Mouse (Mus musculus) lung, embryonic 16.5 days (tissue): ENCODE measurements at regions not wholly inside any gene's neighbourhood (a gene's known extent, or its start where the extent isn't known, plus 50 kb on each side); places are given as distances from the start of the nearest gene placed in this dataset.

Experiments
- ATAC-seq: fragments of 200-750 bp; cut with Nextera tagmentation; 2 replicates; pipeline ENCODE4 v1.8.0; 2017; ENCODE audit warnings: low read depth, mild to moderate bottlenecking, moderate library complexity
- H3K27ac ChIP-seq: fragments of 300-500 bp; sonication (generic); 2 replicates; pipeline ENCODE4 v1.5.1; 2014; ENCODE audit warnings: mild to moderate bottlenecking, control low read depth, low read length
- H3K27me3 ChIP-seq: fragments of 300-500 bp; sonication (generic); 2 replicates; pipeline ENCODE4 v1.6.1; 2014; ENCODE audit warnings: low read depth, low read length, mixed read lengths; ENCODE audit not compliant: control insufficient read depth, insufficient read depth
- H3K36me3 ChIP-seq: fragments of 300-500 bp; sonication (generic); 2 replicates; pipeline ENCODE4 v1.6.1; 2014; ENCODE audit warnings: low read length; ENCODE audit not compliant: control insufficient read depth, insufficient read depth
- H3K4me1 ChIP-seq: fragments of 300-500 bp; sonication (generic); replicated peaks from 2 replicates; pipeline ENCODE4 v1.6.1; 2014; ENCODE audit warnings: low read length, mixed read lengths; ENCODE audit not compliant: control insufficient read depth, insufficient read depth
- H3K4me2 ChIP-seq: fragments of 300-500 bp; sonication (generic); 2 replicates; pipeline ENCODE4 v1.6.1; 2014; ENCODE audit warnings: low read depth, low read length, control low read depth
- H3K4me3 ChIP-seq: fragments of 300-500 bp; sonication (generic); 2 replicates; pipeline ENCODE4 v1.5.1; 2014; ENCODE audit warnings: mild to moderate bottlenecking, low read length, control low read depth
- H3K9ac ChIP-seq: fragments of 300-500 bp; sonication (generic); 2 replicates; pipeline ENCODE4 v1.6.1; 2014; ENCODE audit warnings: low read length, control low read depth
- H3K9me3 ChIP-seq: fragments of 300-500 bp; sonication (generic); 2 replicates; pipeline ENCODE4 v1.6.1; 2016; ENCODE audit warnings: low read length; ENCODE audit not compliant: control insufficient read depth
- WGBS: fragments of 180-500 bp; shearing (Covaris S2); extraction: QIAGEN DNeasy Blood & Tissue Kit; methylation state at CpG from one replicate; pipeline ENCODE4 v1.1.7; 2014; 5-methylcytosine and 5-hydroxymethylcytosine counted together

DNA sequence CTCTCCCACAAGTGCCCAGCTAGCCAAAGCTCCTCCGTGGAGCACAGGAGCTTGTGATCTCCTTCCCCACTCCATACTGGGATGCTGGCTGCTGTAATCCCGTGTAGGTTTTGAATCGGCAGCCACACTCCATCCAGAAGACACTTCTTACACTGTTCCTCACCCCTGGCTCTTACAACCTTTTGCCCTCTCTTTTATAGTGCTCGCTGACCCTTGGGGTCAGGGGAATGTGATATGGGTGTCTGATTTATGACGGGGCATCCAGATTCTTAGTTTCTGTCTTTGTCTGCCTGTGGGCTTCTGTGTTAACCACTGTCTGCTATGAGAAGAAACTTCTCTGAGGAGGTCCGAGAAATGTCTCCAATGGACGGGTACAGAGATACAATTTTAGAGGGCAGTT lies 216.3 kb upstream of the Prickle1 start:
- Histone ChIP-seq H3K4me1 (0 out of 2 replicates have a peak, but pooled peaks cover 2% of the 10 kb centered on the region), H3K36me3 (no peaks in the 10 kb centered on the region), H3K9me3 (peaks cover 3% of the 10 kb centered on the region), H3K9ac (no peak overlapping the region), H3K27me3 (no peaks in the 10 kb centered on the region), H3K4me3 (no peak overlapping the region), H3K27ac (no peak overlapping the region), H3K4me2 (no peak overlapping the region)
- ATAC-seq: no peak
- 59% methylated on average over 7 of the region's 7 CpGs for WGBS

DNA sequence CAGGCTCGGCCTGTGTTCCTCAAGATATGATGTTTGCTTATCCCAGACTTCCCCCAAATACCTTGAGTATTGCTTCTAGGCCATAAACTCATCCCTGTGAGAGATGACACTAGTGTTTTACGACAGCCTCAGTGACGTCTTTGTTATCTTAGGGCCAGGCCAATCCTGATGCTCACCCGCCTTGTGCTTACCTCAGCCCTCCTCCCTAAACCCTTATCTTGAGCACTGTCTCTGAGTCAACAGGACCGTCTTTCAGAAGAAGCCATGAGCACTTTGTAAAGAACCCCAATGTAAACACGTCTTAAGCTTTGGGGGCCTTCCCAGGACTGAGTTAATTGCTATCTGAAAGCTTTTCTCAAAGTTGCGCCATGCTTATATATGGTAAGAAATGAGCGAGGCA lies 212.3 kb upstream of the Prickle1 start:
- no peak overlapping the region for H3K27ac ChIP-seq

DNA sequence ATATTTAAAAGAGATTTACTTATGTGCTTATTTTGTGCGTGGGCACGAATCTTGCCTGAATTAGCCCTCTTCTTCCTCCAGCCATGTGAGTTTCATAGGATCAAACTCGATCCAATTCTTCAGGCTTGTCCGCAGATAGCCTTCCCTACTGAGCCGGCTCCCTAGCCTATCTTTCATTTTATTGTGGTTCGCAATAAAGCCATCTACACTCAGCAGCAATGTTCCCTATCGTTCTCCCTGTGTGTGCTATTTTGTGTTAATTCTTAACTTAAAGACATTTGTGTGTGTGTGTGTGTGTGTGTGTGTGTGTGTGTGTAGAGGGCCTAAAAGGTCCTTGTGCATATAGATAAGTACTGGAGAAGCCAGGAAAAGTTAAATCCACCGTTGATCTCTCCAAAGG lies 211.8 kb upstream of the Prickle1 start:
- no peak overlapping the region for H3K4me2 ChIP-seq
- ATAC-seq: no peak
- H3K4me1 ChIP-seq: peaks cover 2% of the 10 kb centered on the region; the same call in 1 of the 2 replicates
- H3K36me3 ChIP-seq: no peaks in the 10 kb centered on the region
- H3K4me3 ChIP-seq: no peak overlapping the region
- no peak overlapping the region for H3K9ac ChIP-seq
- no peaks in the 10 kb centered on the region for H3K27me3 ChIP-seq
- 82% methylated on average over 8 of the region's 8 CpGs for WGBS
- no peaks in the 10 kb centered on the region for H3K9me3 ChIP-seq
- H3K27ac ChIP-seq: no peak overlapping the region

More for the DNA sequence above, 212.3 kb upstream of the Prickle1 start:
- H3K9ac ChIP-seq: no peak overlapping the region
- H3K27me3 ChIP-seq: no peaks in the 10 kb centered on the region
- no peak for ATAC-seq
- no peak overlapping the region for H3K4me2 ChIP-seq
- no peaks in the 10 kb centered on the region for H3K9me3 ChIP-seq
- H3K4me1 ChIP-seq: peaks cover 2% of the 10 kb centered on the region; the same call in 1 of the 2 replicates
- no peaks in the 10 kb centered on the region for H3K36me3 ChIP-seq
- 54% methylated on average over 8 of the region's 8 CpGs for WGBS
- H3K4me3 ChIP-seq: no peak overlapping the region

DNA sequence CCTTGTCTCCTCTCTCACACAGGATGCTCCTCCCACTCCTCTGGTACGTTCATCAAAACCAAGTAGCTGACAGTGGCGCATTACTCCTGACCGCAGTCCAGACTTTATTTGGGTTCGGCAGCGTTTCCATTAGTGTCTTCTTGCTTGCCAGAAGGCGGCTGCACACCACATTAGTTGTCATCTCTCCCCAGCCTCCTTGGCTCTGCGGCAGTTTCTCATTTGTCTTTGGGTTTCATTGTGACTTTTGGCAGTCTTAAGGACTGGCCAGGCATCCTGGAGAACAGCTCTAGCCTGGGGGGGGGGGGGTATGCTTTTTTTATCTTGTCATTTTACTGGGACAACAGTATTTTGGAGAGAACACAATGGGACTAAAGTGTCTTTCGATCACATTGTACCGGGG lies 209.0 kb upstream of the Prickle1 start:
- H3K36me3 ChIP-seq: no peaks in the 10 kb centered on the region
- 47% methylated on average over 9 of the region's 9 CpGs for WGBS
- peaks cover 2% of the 10 kb centered on the region; the same call in 1 of the 2 replicates for H3K4me1 ChIP-seq
- H3K27me3 ChIP-seq: no peaks in the 10 kb centered on the region
- H3K4me3 ChIP-seq: no peak overlapping the region
- H3K9ac ChIP-seq: no peak overlapping the region
- H3K27ac ChIP-seq: no peak overlapping the region
- ATAC-seq: peak; percentile 80
- H3K9me3 ChIP-seq: no peaks in the 10 kb centered on the region
- peak overlapping the region; percentile 2; the same call in 1 of the 2 replicates for H3K4me2 ChIP-seq

DNA sequence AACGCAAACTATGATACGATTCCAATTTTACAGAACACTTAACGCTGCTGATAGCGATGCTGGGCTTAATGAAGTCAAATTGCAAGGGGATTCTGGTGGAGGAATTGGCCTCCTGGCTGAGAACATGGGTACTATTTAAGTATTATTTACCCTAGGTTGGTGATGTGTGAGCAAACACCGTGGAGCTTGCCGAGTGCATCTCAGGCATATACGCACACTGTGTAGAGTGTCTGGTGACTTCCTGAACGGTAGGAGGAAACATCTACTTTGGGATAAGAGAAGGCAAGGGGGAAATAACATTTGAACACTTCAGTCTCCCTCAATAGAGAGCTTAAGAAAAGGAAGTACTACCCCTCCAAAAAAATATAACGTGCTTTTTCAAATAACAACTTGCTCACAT lies 194.8 kb upstream of the Prickle1 start:
- Histone ChIP-seq H3K27me3 (no peaks in the 10 kb centered on the region), H3K9me3 (no peaks in the 10 kb centered on the region), H3K4me3 (no peak overlapping the region), H3K4me1 (peaks cover 13% of the 10 kb centered on the region), H3K4me2 (peak overlapping the region; percentile 16), H3K36me3 (no peaks in the 10 kb centered on the region), H3K9ac (no peak overlapping the region), H3K27ac (no peak overlapping the region)
- ATAC-seq: 0 out of 2 replicates have a peak, but pooled peaks have one; percentile 36
- 50% methylated on average over 9 of the region's 9 CpGs for WGBS

DNA sequence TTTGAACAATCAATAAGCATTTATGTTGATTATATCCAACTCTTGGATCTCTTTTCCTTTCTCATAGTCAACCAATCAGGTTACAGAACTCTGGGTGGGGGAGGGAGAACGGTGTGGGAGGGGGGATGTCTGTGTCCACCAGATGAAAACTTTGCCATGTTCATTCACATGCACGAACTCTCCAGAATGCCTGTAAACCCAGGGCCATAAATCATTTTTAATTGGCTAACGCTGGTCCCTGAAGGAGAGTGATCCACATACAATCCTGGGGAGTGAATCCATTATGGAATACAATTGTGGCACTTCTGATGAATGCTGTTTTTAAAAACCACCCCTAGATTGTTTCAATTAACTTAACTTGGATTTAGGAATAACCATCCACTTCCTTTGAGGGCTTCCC lies 194.1 kb upstream of the Prickle1 start:
- no peak overlapping the region for H3K9ac ChIP-seq
- no peak overlapping the region for H3K27ac ChIP-seq
- 74% methylated on average over 3 of the region's 3 CpGs for WGBS
- H3K27me3 ChIP-seq: no peaks in the 10 kb centered on the region
- no peak overlapping the region for H3K4me3 ChIP-seq
- H3K9me3 ChIP-seq: no peaks in the 10 kb centered on the region
- no peak overlapping the region for H3K4me2 ChIP-seq
- no peaks in the 10 kb centered on the region for H3K36me3 ChIP-seq
- ATAC-seq: no peak
- peaks cover 13% of the 10 kb centered on the region for H3K4me1 ChIP-seq

DNA sequence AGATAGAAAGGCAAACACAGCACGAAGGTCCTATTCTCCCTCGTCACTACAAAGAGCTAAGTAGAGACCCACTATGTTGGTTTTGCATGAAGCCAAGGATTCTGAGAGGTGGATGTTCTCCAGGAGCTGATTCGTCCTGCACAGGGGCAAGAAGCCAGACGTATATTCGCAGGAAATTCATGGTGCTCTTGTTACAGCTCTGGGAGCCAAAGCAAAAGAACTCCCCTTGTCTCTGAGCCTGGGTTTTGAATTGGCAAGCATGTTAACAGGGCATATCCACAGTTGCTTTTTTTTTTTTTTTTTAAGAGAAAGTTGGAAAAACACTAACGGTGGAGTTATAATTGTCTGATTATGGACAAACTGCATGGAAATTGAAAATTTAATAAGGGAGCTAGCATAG lies 191.7 kb upstream of the Prickle1 start:
- 79% methylated on average over 6 of the region's 6 CpGs for WGBS
- no peak overlapping the region for H3K4me3 ChIP-seq
- H3K4me2 ChIP-seq: no peak overlapping the region
- no peaks in the 10 kb centered on the region for H3K9me3 ChIP-seq
- H3K4me1 ChIP-seq: peaks cover 13% of the 10 kb centered on the region
- no peaks in the 10 kb centered on the region for H3K27me3 ChIP-seq
- no peak overlapping the region for H3K27ac ChIP-seq
- no peak overlapping the region for H3K9ac ChIP-seq
- ATAC-seq: no peak
- no peaks in the 10 kb centered on the region for H3K36me3 ChIP-seq

DNA sequence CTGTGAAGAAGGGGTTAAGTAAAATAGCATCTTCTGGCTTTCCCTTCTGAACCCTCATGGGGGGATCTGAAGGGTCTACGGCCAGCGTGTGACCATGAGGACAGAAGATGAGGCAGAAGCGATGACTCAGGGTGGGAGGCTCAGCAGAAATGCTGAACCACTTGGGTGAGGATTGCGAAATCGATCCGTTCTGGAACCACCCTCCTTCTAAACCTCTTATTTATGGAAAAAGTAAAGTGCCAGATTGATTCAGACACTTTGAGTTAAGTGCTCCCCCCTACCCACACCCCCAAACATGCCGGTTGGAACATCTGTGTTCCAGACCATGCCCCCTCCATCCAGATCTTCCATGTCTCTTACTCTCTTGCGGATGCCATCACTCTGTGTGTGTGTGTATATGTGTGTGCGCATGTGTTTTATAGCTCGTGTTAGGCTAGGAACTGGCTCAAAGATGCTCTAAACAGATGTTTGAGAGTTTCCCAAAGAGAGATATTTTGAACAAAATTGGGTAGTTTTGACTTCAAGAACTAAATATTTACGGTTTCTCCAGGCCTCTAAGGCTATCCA lies 190.2 kb upstream of the Prickle1 start:
- Histone ChIP-seq H3K4me2 (no peak overlapping the region), H3K9me3 (no peaks in the 10 kb centered on the region), H3K4me1 (peaks cover 5% of the 10 kb centered on the region), H3K4me3 (no peak overlapping the region), H3K9ac (no peak overlapping the region), H3K27me3 (no peaks in the 10 kb centered on the region), H3K27ac (no peak overlapping the region), H3K36me3 (no peaks in the 10 kb centered on the region)
- no peak for ATAC-seq
- WGBS: 77% methylated on average over 11 of the region's 11 CpGs

DNA sequence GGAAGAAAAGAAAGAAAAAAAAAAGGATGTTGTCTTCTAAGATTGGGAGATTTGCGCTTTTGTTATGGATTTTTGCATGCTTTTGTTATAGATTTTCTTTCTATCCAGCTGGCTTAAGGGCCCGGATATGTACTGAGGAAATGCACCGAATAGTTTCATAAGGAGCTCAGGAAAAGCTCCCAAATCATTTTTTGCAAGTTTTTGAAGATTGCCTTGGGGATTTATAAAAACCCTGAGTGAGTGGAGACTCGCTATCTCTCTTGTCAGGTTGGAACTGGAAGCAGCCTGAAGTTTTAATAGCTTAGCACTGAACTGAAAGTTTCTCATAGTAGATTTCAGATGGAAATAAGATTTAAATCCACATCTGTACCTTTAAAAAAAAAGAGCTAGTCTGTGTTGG lies 188.0 kb upstream of the Prickle1 start:
- Histone ChIP-seq H3K4me1 (no peaks in the 10 kb centered on the region), H3K27me3 (no peaks in the 10 kb centered on the region), H3K27ac (no peak overlapping the region), H3K36me3 (no peaks in the 10 kb centered on the region), H3K9ac (no peak overlapping the region), H3K9me3 (no peaks in the 10 kb centered on the region), H3K4me3 (no peak overlapping the region), H3K4me2 (no peak overlapping the region)
- WGBS: 77% methylated on average over 4 of the region's 4 CpGs
- ATAC-seq: no peak
